Mouse (Mus musculus) mouse trophoblast stem cell (cell line): ENCODE measurements at regions not wholly inside any gene's neighbourhood (a gene's known extent, or its start where the extent isn't known, plus 50 kb on each side); places are given as distances from the start of the nearest gene placed in this dataset.

Experiments used
- in situ Hi-C, 2 experiments: fragments of 300-500 bp; cut with MseI, MboI; formaldehyde crosslinking; loops; 2 replicates in 1 of 2; 3 replicates in 1 of 2; pipeline ENCODE4 v1.15.1; 2025

DNA sequence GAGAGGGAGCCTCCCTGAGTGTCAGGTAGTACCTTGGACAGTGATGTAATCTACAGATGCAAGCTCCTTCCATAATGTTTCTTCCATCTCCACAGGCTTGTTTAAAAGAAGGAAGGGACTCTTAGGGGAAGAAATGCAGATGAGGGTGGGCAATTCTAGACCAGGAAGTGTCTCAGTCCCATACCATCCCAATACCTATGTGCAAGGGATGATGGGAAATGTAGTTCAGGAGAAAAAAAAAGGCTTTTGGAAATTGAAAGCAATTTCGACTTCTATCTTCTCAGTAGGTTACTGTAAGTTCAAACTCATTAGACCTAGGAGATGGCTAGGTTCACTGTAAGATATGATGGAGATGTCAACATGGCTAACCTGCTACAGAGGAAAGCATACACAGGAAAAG is 68.3 kb downstream of the Cd83 start:
- in situ Hi-C loops, result no loop called here

GRCm38 (mm10) chr13:43854973-43855372 is 70.4 kb downstream of the Cd83 start:
- in situ Hi-C loops, result no loop called here

GRCm38 (mm10) chr13:43860932-43861331 is 76.4 kb downstream of the Cd83 start:
- in situ Hi-C loops, result loop anchor here in 1 of 2 experiments (10.0 kb wide), 1 partner anchor 364 kb away; no protein-coding TSS in a partner anchor

- in situ Hi-C loops, result loop anchor here in 1 of 2 experiments (10.0 kb wide), 1 partner anchor 363 kb away; no protein-coding TSS in a partner anchor
Measured at GRCm38 (mm10) chr13:43861424-43861823, 76.8 kb downstream of the Cd83 start.

GRCm38 (mm10) chr13:43862056-43862455 is 77.5 kb downstream of the Cd83 start:
- in situ Hi-C loops, result loop anchor here in 1 of 2 experiments (10.0 kb wide), 1 partner anchor 363 kb away; no protein-coding TSS in a partner anchor

DNA sequence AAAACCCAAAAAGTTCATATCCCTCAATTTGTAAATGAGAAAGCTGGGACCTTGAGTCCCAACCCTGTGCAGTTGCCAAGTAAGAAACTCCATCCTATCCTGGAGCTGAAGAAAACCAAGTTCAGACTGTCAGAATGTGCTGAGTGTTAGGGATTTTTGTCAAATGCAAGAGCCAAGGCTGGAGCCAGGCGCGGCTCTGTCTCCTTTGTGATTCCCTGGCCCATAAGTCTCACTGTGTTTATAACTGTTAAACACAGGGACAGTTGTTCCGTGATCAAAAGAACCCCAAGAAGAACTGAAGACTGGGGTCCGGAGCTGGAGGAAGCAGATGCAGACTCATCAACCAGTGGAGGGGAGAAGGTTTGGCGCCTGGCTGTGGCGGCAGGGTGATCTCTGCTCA is 78.0 kb downstream of the Cd83 start:
- in situ Hi-C loops, result loop anchor here in 1 of 2 experiments (10.0 kb wide), 1 partner anchor 362 kb away; no protein-coding TSS in a partner anchor

DNA sequence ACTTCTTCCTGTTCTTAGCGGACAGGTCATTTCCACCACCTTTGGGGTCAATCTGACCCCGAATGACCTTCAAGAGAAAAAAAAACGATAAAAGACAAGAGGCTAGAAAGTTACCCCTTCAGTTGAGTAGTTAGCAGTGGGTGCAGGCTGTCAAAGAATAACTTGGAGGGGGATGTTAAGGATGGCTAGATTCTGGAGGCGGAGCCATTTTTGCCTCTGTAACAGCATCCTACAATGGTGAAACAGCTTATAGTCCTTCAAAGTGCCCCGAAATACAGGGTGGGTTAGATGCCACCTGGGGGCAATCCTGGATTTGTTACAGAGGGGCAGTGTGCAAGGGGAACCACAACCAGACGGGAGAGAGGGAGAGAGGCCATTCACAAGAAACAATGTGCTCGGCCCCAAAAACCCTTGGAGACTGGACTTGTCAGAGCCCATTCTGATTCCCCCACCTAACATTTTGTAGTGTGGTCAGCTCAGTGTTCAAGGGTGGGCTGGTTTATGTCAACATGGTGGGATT is 79.1 kb downstream of the Cd83 start:
- in situ Hi-C loops, result loop anchor here in 1 of 2 experiments (10.0 kb wide), 1 partner anchor 361 kb away; no protein-coding TSS in a partner anchor

DNA sequence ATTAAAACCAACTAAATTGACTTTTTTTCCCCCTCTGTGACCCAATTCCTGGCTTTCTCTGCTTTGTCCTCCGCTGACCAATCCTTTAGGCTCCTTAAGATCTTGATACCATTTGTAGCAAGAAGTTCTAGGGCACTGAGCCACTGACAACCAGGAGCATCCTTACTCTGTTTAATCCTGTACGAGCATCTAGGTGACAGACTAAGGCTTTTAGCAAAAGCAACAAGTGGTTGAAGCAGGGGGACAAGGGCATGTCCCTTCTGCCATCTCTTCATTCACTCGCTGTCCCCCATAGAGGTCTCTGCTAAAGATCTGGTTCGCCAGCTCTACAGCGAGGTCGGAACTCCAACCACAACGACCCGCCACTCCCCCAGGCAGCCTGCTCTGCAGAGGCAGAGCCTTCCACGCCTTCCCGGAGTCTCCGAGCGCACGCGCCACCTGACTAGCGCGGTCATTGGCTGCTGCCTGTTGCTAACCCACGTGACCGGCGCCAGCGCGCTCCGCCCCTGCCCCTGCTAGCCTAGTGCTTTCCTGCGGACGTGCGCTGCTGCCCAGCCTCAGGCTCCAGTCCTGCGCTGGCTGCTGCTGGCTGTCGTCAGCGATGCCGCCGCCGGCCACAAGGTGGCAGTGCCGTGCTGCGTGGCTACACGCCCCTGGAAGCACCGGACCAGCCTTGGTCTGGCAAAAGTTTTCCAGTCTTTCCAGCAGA is 79.7 kb downstream of the Cd83 start:
- in situ Hi-C loops, result loop anchor here in 1 of 2 experiments (10.0 kb wide), 1 partner anchor 360 kb away; no protein-coding TSS in a partner anchor

DNA sequence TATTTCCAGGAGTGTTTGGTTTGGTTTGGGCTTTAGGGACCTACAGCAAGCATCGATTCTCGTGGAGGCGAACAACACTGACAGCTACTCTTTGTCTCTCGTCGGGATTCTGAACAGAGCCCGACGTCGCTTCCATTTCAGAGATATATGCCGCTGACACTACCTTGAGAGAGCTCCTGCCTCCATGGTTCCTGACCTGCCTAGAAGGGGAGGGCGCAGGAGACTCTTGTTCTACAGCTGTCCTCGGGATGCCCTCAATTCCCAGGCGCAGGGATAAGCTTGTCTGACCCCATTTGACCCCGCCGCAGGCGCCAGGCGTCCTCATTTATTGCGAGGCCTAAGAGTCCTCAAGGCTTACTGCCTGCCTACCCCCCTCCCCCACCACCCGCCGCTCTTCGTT is 80.5 kb downstream of the Cd83 start:
- in situ Hi-C loops, result loop anchor here in 1 of 2 experiments (10.0 kb wide), 1 partner anchor 360 kb away; no protein-coding TSS in a partner anchor

GRCm38 (mm10) chr13:43875895-43876294 is 91.3 kb downstream of the Cd83 start:
- in situ Hi-C loops, result no loop called here

- in situ Hi-C loops, result no loop called here
Measured at GRCm38 (mm10) chr13:43887284-43887683, 102.7 kb downstream of the Cd83 start.

GRCm38 (mm10) chr13:43891928-43892327 is 107.4 kb downstream of the Cd83 start:
- in situ Hi-C loops, result no loop called here

DNA sequence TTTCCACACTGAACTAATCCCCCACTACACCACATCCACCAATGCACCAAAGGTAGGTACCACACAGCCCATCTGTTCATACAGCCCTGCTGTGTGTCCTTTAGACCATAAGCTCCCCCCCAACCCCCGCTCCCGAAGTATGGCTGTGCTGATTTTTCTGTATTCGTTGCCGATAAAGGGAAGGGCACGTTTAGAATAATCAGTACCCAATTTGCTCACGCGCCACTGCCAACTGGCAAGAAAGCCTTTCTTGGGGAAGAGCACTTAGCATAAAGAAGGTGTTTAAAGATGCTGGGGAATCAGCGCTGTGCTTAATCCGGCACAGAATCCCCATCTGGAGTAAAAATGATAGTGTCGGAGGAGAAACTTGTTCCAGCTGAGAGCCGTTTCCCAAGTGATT is 111.4 kb downstream of the Cd83 start:
- in situ Hi-C loops, result no loop called here

DNA sequence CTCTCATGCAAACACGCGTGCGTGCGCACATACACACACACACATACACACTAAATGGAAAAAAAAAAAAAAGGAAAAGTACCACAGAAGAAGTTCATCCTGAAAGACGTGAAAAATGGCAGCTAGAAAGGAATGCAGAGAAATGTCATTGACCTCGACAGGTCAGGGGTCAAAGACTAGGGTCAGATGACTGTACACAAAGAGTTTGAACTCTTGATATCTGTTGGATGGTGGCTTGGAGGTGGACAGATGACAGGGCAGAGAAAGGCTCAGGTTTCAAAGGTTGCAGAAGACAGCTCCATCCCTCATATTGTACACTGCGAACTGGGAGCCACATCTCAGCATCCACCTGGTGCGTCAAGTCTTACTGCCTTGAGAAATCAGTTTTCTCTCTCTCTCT is 112.5 kb downstream of the Cd83 start:
- in situ Hi-C loops, result no loop called here

DNA sequence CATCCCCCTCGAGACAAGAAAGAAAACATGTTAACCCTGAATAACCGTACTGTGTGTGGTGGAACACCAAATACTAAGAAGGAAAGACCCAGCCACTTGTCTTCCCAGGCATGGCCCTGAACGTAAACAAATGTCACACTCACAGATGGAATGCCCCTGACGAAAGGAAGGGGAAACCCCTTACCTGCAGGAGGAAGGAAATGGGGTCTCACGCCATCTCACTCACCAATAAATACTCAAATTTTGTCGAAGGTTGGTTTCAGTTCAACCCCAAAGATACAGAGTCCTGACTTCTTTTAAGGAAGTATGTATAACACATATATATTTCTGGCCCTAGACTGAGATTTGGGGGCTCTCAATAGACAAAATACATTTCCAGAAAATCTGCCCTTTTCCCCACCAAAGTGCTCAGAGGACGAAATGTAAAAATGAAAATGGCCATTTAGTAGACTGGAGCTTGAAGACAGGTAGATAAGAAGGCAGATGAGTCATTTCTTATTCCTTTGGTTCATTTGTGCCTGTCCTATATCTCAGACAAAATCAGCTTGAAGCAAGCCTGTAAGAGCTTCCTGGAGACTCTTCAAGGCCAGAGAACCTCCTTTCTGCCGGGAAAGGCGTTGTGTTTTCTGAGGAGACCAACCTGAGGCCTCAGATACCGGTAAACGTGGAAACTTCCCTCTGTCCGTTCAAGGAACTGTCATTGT is 114.1 kb downstream of the Cd83 start:
- in situ Hi-C loops, result no loop called here

- in situ Hi-C loops, result no loop called here
Measured at GRCm38 (mm10) chr13:43900115-43900514, 115.5 kb downstream of the Cd83 start.

GRCm38 (mm10) chr13:43900758-43901157 is 116.2 kb downstream of the Cd83 start:
- in situ Hi-C loops, result no loop called here

DNA sequence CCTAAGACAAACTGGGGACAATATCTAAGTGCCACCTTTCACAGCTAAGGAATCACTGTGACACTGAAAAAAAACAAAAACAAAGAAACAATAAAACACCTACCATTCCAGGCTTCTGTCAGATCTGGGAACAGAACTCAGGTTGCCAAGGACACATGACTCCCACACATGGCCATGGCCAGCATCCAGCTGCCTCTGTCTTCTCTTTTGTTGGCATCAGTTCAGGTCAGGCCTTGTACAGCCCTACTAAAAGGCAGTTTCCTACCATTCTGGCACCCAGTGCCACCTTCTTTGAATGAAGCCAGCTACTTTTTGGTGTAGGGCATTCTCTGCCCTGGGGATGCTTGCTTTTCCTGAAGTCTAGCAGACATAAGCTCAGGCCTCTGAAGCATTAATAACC is 118.8 kb downstream of the Cd83 start:
- in situ Hi-C loops, result no loop called here

- in situ Hi-C loops, result no loop called here
Measured at GRCm38 (mm10) chr13:43904291-43904690, 119.7 kb downstream of the Cd83 start.

- in situ Hi-C loops, result no loop called here
Measured at GRCm38 (mm10) chr13:43906241-43906640, 121.7 kb downstream of the Cd83 start.

- in situ Hi-C loops, result no loop called here
Measured at GRCm38 (mm10) chr13:43907425-43907824, 122.8 kb downstream of the Cd83 start.

DNA sequence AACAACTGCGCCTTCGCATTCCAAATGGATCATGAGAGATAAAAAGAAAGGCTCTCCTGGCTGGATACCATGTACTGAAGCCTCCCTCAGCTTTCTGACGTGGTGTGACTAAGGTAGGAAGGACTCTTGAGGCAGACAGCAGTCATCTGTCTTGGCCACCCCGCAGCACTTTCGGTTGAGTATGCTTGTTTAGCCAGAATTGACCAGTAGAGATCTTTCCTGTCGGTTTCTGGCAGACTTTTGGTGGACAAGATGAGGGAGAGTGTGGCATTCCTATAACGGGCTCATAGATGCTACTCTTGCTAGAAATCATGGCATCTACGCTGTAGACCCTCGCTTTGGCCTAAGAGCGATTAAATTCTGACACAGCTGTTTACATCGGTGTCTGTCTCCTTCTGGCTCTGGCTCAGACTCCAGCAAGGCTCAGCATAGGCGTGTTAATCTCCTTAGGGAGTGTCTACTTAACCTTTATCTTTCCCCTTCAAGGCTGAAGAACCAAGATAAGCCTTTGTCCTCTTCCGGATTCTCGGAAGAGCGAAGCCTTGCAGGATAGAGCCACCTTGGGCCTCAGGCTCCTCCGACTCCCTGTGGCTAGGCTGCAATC is 123.6 kb downstream of the Cd83 start:
- in situ Hi-C loops, result no loop called here
